23 mouse cellular contexts compared by ENCODE assay signal in genomic region chr13:114397281-114397680, GRCm38 (mm10). TPM values are rescaled to one million over a fixed set of nuclear protein-coding genes. Genes with fewer than 3 reads are reported as not detected.
DNase-seq lines count a peak whose midpoint lies in the region; ATAC-seq lines count a peak whose summit lies in the region.
"Had no signal": no experiment of that assay in that cellular context is flagged by ENCODE, and none has a peak within 500 bp of the region (broad histone marks: within the 10 kb centered on the region; RNA-seq: fewer than 3 reads in every experiment).

No protein-coding gene starts in this region.

- no peaks in the 10 kb centered on the region for H3K36me3 ChIP-seq in midbrain, embryonic 10.5 days
- no peaks in the 10 kb centered on the region for H3K36me3 ChIP-seq in midbrain, embryonic 13.5 days
- H3K36me3 ChIP-seq: embryonic facial prominence, embryonic 10.5 days; forebrain, embryonic 15.5 days; G1E; heart, embryonic 12.5 days; hindbrain, embryonic 10.5 days had no signal

- DNase-seq in embryo, embryonic 10 days (ENCODE audit: low spot score) = peak; percentile 20
- DNase-seq in embryo, embryonic 9.5 days (ENCODE audit: extremely low spot score) = no peak
- DNase-seq in midbrain, embryonic 10.5 days (ENCODE audit: low spot score) = peak; percentile 11
- peak; percentile 47 for DNase-seq in Muller cell, postnatal 12 days (ENCODE audit: inconsistent ontology term)
- DNase-seq in retina, postnatal 1 day = peak; percentile 62
- no peak for DNase-seq in MN1 (ENCODE audit: low spot score)
- DNase-seq: adrenal gland, postnatal 14 days; B cell, adult 2 months; cerebellum, adult 11-12 months; cerebellum, adult 9-10 months; cerebellum, postnatal 25 days; gastrocnemius, adult 2 months; gastrocnemius, postnatal 25 days had no signal

- H3K27me3 ChIP-seq in midbrain, embryonic 10.5 days (ENCODE audit: low read depth, poor library complexity, severe bottlenecking) = no peaks in the 10 kb centered on the region
- no peaks in the 10 kb centered on the region for H3K27me3 ChIP-seq in midbrain, embryonic 13.5 days
- H3K27me3 ChIP-seq: forebrain, embryonic 15.5 days; heart, embryonic 12.5 days; Patski had no signal

- H3K9me3 ChIP-seq in midbrain, embryonic 10.5 days (replicated peaks) = no peaks in the 10 kb centered on the region
- no peaks in the 10 kb centered on the region for H3K9me3 ChIP-seq in midbrain, embryonic 13.5 days
- H3K9me3 ChIP-seq: embryonic facial prominence, embryonic 10.5 days; forebrain, embryonic 15.5 days; G1E; heart, embryonic 12.5 days; hindbrain, embryonic 10.5 days had no signal

- 53% methylated on average over 9 of the region's 9 CpGs for WGBS in midbrain, embryonic 10.5 days
- WGBS in midbrain, embryonic 13.5 days = 44% methylated on average over 9 of the region's 9 CpGs

- no peak overlapping the region for H3K27ac ChIP-seq in midbrain, embryonic 10.5 days (replicated peaks)
- H3K27ac ChIP-seq in midbrain, embryonic 13.5 days = no peak overlapping the region
- H3K27ac ChIP-seq: embryonic facial prominence, embryonic 10.5 days; forebrain, embryonic 15.5 days; gastrocnemius, adult 2 months; hindbrain, embryonic 10.5 days; hindbrain, embryonic 14.5 days had no signal

- H3K4me1 ChIP-seq in midbrain, embryonic 10.5 days = peaks cover 9% of the 10 kb centered on the region
- no peaks in the 10 kb centered on the region for H3K4me1 ChIP-seq in midbrain, embryonic 13.5 days (replicated peaks)
- H3K4me1 ChIP-seq: forebrain, embryonic 15.5 days; heart, embryonic 12.5 days; hindbrain, embryonic 10.5 days had no signal

- no peak for ATAC-seq in midbrain, embryonic 13.5 days
- ATAC-seq: activated CD4-positive, CD25-positive, alpha-beta regulatory T cell, adult 4 months; CD4-positive, CD25-positive, alpha-beta regulatory T cell, adult 4 months; forebrain, embryonic 15.5 days; Patski had no signal

- H3K4me2 ChIP-seq in midbrain, embryonic 13.5 days (replicated peaks) = no peak overlapping the region
- H3K4me2 ChIP-seq: forebrain, embryonic 15.5 days; heart, embryonic 12.5 days; hindbrain, embryonic 14.5 days had no signal

- H3K9ac ChIP-seq in midbrain, embryonic 13.5 days (replicated peaks) = no peak overlapping the region
- H3K9ac ChIP-seq: forebrain, embryonic 15.5 days; heart, embryonic 12.5 days; hindbrain, embryonic 14.5 days had no signal

- H3K4me3 ChIP-seq in midbrain, embryonic 10.5 days = 0 out of 2 replicates have a peak overlapping the region, but pooled peaks have one; percentile 11
- H3K4me3 ChIP-seq in midbrain, embryonic 13.5 days (replicated peaks) = no peak overlapping the region
- H3K4me3 ChIP-seq: embryonic facial prominence, embryonic 10.5 days; forebrain, embryonic 15.5 days; gastrocnemius, adult 2 months; heart, embryonic 12.5 days; hindbrain, embryonic 10.5 days had no signal

RNA-seq across cellular contexts. Expression of gene Ndufs4, which starts 9.2 kb away (rescaled TPM):
- polyA plus RNA-seq in midbrain, embryonic 10.5 days (2016; fragmentation: Nextera tagmentation; extraction: Ambion mirVana) = 304 and 308 TPM in 2 replicates
- polyA plus RNA-seq in midbrain, embryonic 13.5 days (2015; fragmentation: Nextera tagmentation; extraction: Ambion mirVana) = 380 and 387 TPM in 2 replicates

Comparison
In these comparisons a context has a peak if more than half of its experiments do, and no peak if none do; other contexts are left out.
1. DNase-seq: peak in embryo, embryonic 10 days (single experiment), midbrain, embryonic 10.5 days (single experiment), Muller cell, postnatal 12 days (single experiment) and retina, postnatal 1 day (single experiment); none in embryo, embryonic 9.5 days (single experiment) and MN1 (single experiment).